Mouse (Mus musculus): ENCODE results near the gene Tmc3.

DNA sequence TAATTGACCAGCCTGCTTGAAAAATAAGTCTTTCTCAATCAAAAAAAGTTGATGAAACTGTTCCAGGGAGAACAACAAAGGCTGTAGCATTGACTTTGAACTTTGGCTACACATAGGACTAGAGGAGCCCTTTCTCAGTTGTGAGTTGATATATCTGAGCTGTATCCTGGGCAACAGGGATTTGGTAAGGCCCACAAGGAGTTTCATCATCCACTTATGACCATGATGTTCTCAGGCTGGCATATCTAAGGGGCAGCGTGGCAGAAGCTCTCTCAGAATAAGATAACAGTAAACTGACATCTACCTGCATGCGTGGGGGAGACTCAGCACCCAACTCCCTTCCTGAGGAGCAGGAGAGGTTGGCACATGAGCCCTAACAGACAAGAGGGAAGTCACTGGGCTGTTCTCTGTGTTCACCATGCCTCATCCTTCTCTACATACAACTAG lies 68.9 kb downstream of the Tmc3 start:
- no peak for TF ChIP-seq POLR2A (IDR thresholded peaks at IDR 0.05; ENCODE audit: low read depth, low read length)
- no peak for TF ChIP-seq CTCF (IDR thresholded peaks at IDR 0.05; ENCODE audit: extremely low read depth, insufficient read length, insufficient replicate concordance, low read depth, low read length)

Measured in small intestine, adult 2 months (tissue).